Mouse (Mus musculus): ENCODE measurements around the gene Hhipl1. TPM values are rescaled to one million over a fixed set of nuclear protein-coding genes. Genes with fewer than 3 reads are reported as not detected.

The Hhipl1 gene
- 1.6 and 1.8 TPM in 2 replicates for polyA plus RNA-seq (2012; rRNA removed)

DNA sequence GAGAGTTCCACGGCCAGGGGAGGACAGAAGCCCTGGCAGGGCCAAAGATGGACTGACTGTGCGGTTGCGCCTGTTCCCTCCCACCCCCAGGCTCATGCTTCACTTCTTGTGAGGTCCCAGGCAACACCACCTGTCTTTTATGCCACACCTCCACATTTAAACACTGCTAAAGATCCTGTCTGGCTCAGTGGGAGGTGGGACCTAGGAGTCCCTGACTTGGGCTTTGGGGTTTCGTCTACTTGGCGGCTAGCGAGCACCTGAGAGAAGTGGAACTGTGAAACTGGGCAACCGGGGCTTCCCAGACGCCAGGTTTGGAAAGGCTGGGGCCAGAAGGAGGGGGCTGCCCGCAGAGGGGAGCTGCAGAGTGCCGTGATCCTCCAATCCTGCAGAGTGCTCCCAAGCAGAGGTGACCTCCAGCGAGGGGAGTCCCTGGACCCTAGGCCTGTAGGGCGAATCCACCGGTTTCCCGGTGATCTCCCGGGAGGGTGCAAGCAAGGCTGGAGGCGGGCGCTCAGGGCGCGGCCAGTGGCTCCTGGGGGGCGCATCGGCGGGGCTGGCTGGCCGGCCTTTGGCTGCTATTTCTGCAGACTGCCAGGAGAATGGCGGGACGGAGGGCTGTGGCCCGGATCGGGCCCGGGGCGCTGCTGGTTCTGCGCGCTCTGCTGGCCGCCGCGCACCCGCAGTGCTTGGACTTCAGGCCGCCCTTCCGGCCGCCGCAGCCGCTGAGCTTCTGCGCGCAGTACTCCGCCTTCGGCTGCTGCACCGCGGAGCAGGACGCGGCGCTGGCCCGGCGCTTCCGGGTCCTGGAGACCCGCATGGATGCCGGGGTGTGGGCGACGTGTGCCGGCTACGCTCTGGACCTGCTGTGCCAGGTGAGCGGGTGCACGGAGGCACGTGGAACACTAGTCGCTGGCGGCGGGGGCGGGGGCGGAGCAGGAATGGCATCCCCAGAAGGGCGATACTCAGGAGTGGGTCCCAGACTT is at the start of gene Hhipl1:
Gene Hhipl1 (plus strand): TSS at position 459 of the 983 bp plus-strand sequence.
- Histone ChIP-seq H3K4me1 (ENCODE audit: control insufficient read depth, insufficient read depth, insufficient read length) (no peaks in the 10 kb centered on the region), H3K4me3 (ENCODE audit: extremely low read depth, insufficient read depth, insufficient read length) (peak within 1 kb of the TSS; percentile 32; the same call in 1 of the 2 replicates), H3K27me3 (ENCODE audit: control insufficient read depth, insufficient read depth, low read length) (peaks cover 6% of the 10 kb centered on the region), H3K36me3 (ENCODE audit: control insufficient read depth, insufficient read depth, low read length) (no peaks in the 10 kb centered on the region), H3K27ac (ENCODE audit: insufficient read depth, low read length) (0 out of 2 replicates have a peak within 1 kb of the TSS, but pooled peaks have one; percentile 24)
- 6% methylated on average over 66 of the region's 67 CpGs for WGBS
- TF ChIP-seq POLR2A (IDR thresholded peaks at IDR 0.05; ENCODE audit: low read depth, low read length), result no peak
- TF ChIP-seq CTCF (IDR thresholded peaks at IDR 0.05; ENCODE audit: extremely low read depth, insufficient read depth, insufficient read length, insufficient replicate concordance), result no peak
- DNase-seq (ENCODE audit: low read depth in 1 of 2, low spot score in 2 of 2), result no peak

DNA sequence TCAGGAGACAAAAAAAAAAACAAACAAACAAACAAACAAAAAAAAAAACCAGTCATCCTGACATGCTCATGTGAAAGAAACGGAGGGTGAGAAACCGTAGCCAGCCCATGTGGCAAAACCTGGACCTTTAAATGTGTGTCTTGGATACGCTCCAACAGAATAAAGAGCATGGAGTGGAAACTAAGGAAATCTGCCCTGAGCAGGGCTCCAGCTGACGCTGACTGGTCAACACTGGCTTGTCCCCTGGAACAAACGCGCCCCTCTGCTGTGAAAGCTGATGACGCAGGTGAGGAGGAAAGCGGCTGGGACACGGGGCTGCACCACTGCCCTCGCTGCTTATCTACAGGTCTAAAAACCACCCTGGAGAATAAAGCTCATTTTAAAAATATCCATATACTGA is 49.3 kb upstream of the Hhipl1 start:
- DNase-seq (ENCODE audit: low read depth in 1 of 2, low spot score in 2 of 2), result no peak
- WGBS, result 92% methylated on average over 10 of the region's 10 CpGs
- TF ChIP-seq CTCF (IDR thresholded peaks at IDR 0.05; ENCODE audit: extremely low read depth, insufficient read depth, insufficient read length, insufficient replicate concordance), result no peak
- no peak for TF ChIP-seq POLR2A (IDR thresholded peaks at IDR 0.05; ENCODE audit: low read depth, low read length)
- no peak overlapping the region for H3K27ac ChIP-seq (ENCODE audit: insufficient read depth, low read length)
- no peaks in the 10 kb centered on the region for H3K36me3 ChIP-seq (ENCODE audit: control insufficient read depth, insufficient read depth, low read length)
- H3K4me1 ChIP-seq (ENCODE audit: control insufficient read depth, insufficient read depth, insufficient read length), result no peaks in the 10 kb centered on the region
- no peaks in the 10 kb centered on the region for H3K27me3 ChIP-seq (ENCODE audit: control insufficient read depth, insufficient read depth, low read length)
- H3K4me3 ChIP-seq (ENCODE audit: extremely low read depth, insufficient read depth, insufficient read length), result no peak overlapping the region

DNA sequence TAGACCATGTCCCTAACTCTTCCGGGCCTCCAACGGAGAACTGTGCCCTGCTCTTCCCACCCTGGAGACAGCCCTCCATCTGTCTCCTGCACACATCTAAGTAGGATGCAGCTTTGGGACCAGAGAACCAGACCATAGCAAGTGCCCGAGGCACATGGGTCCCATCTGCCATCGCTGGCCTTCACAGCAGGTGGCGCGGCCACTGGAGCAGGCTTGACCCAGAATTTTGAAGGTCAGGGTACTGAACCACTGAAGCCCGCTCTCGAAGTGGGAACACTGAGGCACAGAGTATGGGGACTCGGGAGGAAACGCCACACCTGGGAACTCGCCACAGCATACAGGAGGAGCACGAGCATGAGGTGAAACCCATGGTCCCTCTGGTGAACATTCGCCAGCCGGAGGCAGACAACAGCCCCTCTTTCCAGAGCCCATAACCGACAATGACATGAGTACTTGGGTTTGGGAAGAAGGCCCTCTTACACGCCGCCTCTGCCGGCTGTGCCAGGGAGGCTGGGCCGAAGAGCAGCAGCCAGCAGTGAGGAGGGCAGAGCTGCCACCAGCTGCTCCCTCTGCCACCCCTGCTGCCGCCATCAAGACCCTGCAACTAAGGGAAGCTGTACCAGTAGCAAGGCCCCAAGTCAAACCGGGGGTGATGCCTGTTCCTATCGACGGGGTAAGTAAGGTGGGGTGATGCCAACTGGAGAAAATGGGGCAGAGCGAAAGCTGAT is 46.6 kb upstream of the Hhipl1 start:
- H3K27ac ChIP-seq (ENCODE audit: insufficient read depth, low read length), result no peak overlapping the region
- TF ChIP-seq POLR2A (IDR thresholded peaks at IDR 0.05; ENCODE audit: low read depth, low read length), result no peak
- TF ChIP-seq CTCF (IDR thresholded peaks at IDR 0.05; ENCODE audit: extremely low read depth, insufficient read depth, insufficient read length, insufficient replicate concordance), result no peak
- 96% methylated on average over 24 of the region's 24 CpGs for WGBS
- DNase-seq (ENCODE audit: low read depth in 1 of 2, low spot score in 2 of 2), result no peak
- no peaks in the 10 kb centered on the region for H3K4me1 ChIP-seq (ENCODE audit: control insufficient read depth, insufficient read depth, insufficient read length)
- no peaks in the 10 kb centered on the region for H3K27me3 ChIP-seq (ENCODE audit: control insufficient read depth, insufficient read depth, low read length)
- H3K4me3 ChIP-seq (ENCODE audit: extremely low read depth, insufficient read depth, insufficient read length), result no peak overlapping the region
- H3K36me3 ChIP-seq (ENCODE audit: control insufficient read depth, insufficient read depth, low read length), result no peaks in the 10 kb centered on the region

DNA sequence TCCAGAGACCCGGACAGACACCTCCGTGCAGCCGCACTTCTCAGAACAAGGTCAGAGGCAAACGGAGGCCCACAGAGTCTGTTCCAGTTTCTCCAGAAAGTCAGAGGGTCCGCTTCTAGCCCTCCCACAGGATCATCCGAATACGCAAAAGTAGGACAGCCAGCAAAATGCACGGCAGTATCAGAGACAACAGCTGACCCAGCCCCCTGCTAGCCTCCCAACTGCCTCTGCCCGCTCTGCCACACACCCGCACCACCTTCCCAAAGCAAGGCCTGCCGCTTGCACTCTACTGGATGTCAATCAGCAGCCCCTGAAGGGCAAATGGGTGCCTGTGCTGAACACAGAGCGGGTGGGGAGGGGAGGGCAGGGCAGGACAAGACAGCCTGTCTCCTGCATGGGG is 45.1 kb upstream of the Hhipl1 start:
- no peaks in the 10 kb centered on the region for H3K4me1 ChIP-seq (ENCODE audit: control insufficient read depth, insufficient read depth, insufficient read length)
- H3K27me3 ChIP-seq (ENCODE audit: control insufficient read depth, insufficient read depth, low read length), result no peaks in the 10 kb centered on the region
- no peak for TF ChIP-seq POLR2A (IDR thresholded peaks at IDR 0.05; ENCODE audit: low read depth, low read length)
- no peak for TF ChIP-seq CTCF (IDR thresholded peaks at IDR 0.05; ENCODE audit: extremely low read depth, insufficient read depth, insufficient read length, insufficient replicate concordance)
- no peak overlapping the region for H3K27ac ChIP-seq (ENCODE audit: insufficient read depth, low read length)
- no peak overlapping the region for H3K4me3 ChIP-seq (ENCODE audit: extremely low read depth, insufficient read depth, insufficient read length)
- no peak for DNase-seq (ENCODE audit: low read depth in 1 of 2, low spot score in 2 of 2)
- no peaks in the 10 kb centered on the region for H3K36me3 ChIP-seq (ENCODE audit: control insufficient read depth, insufficient read depth, low read length)
- WGBS, result 90% methylated on average over 12 of the region's 12 CpGs

DNA sequence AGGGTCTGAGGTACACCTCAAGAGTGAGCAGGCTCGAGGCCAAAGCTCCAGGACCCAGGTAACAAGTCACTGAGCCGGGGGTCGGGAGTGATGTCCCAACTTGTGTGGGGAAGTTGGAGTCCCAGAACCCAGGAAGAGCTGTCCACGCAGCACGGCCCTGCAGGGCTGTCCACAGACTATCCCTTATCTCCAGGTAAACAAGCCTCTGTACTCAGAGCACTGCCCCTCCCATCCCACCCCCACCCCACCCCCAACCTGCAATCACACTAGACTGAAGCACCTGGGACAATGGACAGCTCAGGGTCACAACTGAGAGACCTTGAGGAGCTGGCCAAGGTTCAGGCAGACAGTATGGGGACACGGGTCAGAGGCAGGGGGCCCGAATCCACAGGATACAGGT is 41.2 kb upstream of the Hhipl1 start:
- H3K36me3 ChIP-seq (ENCODE audit: control insufficient read depth, insufficient read depth, low read length), result no peaks in the 10 kb centered on the region
- H3K4me1 ChIP-seq (ENCODE audit: control insufficient read depth, insufficient read depth, insufficient read length), result no peaks in the 10 kb centered on the region
- H3K4me3 ChIP-seq (ENCODE audit: extremely low read depth, insufficient read depth, insufficient read length), result no peak overlapping the region
- WGBS, result 75% methylated on average over 7 of the region's 7 CpGs
- H3K27me3 ChIP-seq (ENCODE audit: control insufficient read depth, insufficient read depth, low read length), result no peaks in the 10 kb centered on the region
- no peak for TF ChIP-seq POLR2A (IDR thresholded peaks at IDR 0.05; ENCODE audit: low read depth, low read length)
- no peak overlapping the region for H3K27ac ChIP-seq (ENCODE audit: insufficient read depth, low read length)
- DNase-seq (ENCODE audit: low read depth in 1 of 2, low spot score in 2 of 2), result no peak

DNA sequence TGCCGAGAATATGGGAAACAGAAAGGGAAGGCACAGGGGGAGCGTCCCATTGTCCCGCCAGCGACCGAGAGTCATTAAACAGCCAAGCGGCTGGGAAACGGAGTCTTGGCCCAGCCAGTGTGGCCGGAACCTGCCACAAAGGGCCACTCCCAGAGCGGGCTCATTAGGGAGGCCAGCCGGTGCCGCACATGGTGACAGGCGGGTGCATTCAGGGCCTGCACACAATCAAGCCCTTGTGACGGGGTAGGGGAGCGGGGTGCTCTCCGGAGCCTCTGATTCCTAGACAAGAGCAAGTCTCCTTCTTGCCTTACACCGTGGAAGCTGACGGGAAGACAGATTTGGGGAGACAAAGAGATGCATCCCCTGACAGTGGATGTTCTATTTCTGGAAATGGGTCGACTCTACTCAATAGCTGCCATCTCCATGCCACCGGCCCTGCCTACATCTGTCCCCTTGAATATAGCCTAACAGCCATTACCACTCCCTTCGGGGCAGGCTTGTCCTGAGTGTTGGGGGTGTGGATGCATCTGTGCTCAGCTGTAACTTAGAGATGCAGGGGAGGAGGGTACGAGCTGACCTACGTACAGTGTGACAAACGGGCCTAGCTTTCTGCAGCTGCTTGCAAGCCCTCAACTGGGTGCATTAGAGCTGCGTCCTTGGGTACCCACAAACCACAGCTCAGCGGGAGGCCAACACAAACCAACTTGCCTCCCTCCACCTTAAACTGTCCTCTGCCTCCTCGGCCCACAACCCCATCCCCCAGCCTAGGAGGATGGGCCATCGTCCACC is 40.0 kb upstream of the Hhipl1 start:
- TF ChIP-seq CTCF (IDR thresholded peaks at IDR 0.05; ENCODE audit: extremely low read depth, insufficient read depth, insufficient read length, insufficient replicate concordance), result no peak
- TF ChIP-seq POLR2A (IDR thresholded peaks at IDR 0.05; ENCODE audit: low read depth, low read length), result no peak
- Histone ChIP-seq H3K27me3 (ENCODE audit: control insufficient read depth, insufficient read depth, low read length) (no peaks in the 10 kb centered on the region), H3K4me3 (ENCODE audit: extremely low read depth, insufficient read depth, insufficient read length) (no peak overlapping the region), H3K36me3 (ENCODE audit: control insufficient read depth, insufficient read depth, low read length) (no peaks in the 10 kb centered on the region), H3K27ac (ENCODE audit: insufficient read depth, low read length) (no peak overlapping the region), H3K4me1 (ENCODE audit: control insufficient read depth, insufficient read depth, insufficient read length) (no peaks in the 10 kb centered on the region)
- 71% methylated on average over 27 of the region's 27 CpGs for WGBS
- DNase-seq (ENCODE audit: low read depth in 1 of 2, low spot score in 2 of 2), result no peak

All from spleen, adult 2 months (tissue).